Comparison of ENCODE assay signal across 32 mouse cellular contexts in genomic region chr14:54855726-54856125, GRCm38 (mm10). TPM values are rescaled to one million over a fixed set of nuclear protein-coding genes. Genes with fewer than 3 reads are reported as not detected.
"Had no signal": no experiment of that assay in that cellular context is flagged by ENCODE, and none has a peak within 500 bp of the region (broad histone marks: within the 10 kb centered on the region; RNA-seq: fewer than 3 reads in every experiment).

No protein-coding gene starts in this region.

- H3K9ac ChIP-seq: embryonic facial prominence, embryonic 12.5 days; embryonic facial prominence, embryonic 13.5 days; embryonic facial prominence, embryonic 15.5 days; forebrain, embryonic 12.5 days; forebrain, embryonic 13.5 days; forebrain, embryonic 15.5 days; forebrain, postnatal 0 days had no signal

- H3K4me2 ChIP-seq: embryonic facial prominence, embryonic 12.5 days; embryonic facial prominence, embryonic 13.5 days; embryonic facial prominence, embryonic 15.5 days; forebrain, embryonic 12.5 days; forebrain, embryonic 13.5 days; forebrain, embryonic 15.5 days had no signal

- H3K4me1 ChIP-seq: embryonic facial prominence, embryonic 10.5 days; embryonic facial prominence, embryonic 12.5 days; embryonic facial prominence, embryonic 13.5 days; embryonic facial prominence, embryonic 15.5 days; forebrain, embryonic 10.5 days; forebrain, embryonic 12.5 days; forebrain, embryonic 13.5 days; forebrain, embryonic 15.5 days had no signal

- H3K4me3 ChIP-seq: embryonic facial prominence, embryonic 10.5 days; embryonic facial prominence, embryonic 12.5 days; embryonic facial prominence, embryonic 13.5 days; embryonic facial prominence, embryonic 15.5 days; erythroblast, embryonic 14.5 days; forebrain, embryonic 10.5 days; forebrain, embryonic 12.5 days; forebrain, embryonic 13.5 days; forebrain, embryonic 15.5 days; gastrocnemius, adult 2 months; heart, adult 2 months had no signal

- DNase-seq: cerebellum, adult 8-10 months; cerebellum, adult 9-10 months; cerebellum, adult 9-11 months; cerebellum, postnatal 10 days; cerebellum, postnatal 14 days; cerebellum, postnatal 25 days; cerebellum, postnatal 36 days; embryo, embryonic 11 days; forebrain, postnatal 0 days; gastrocnemius, adult 2 months; gastrocnemius, postnatal 10 days; gastrocnemius, postnatal 14 days; gastrocnemius, postnatal 25 days; gastrocnemius, postnatal 36 days; heart, adult 18-20 months; heart, adult 2 months had no signal

- H3K27ac ChIP-seq: embryonic facial prominence, embryonic 10.5 days; embryonic facial prominence, embryonic 12.5 days; embryonic facial prominence, embryonic 13.5 days; embryonic facial prominence, embryonic 15.5 days; forebrain, embryonic 10.5 days; forebrain, embryonic 12.5 days; forebrain, embryonic 13.5 days; forebrain, embryonic 15.5 days; gastrocnemius, adult 2 months; heart, adult 2 months had no signal

- ATAC-seq: forebrain, embryonic 13.5 days; forebrain, embryonic 14.5 days; forebrain, embryonic 15.5 days; forebrain, embryonic 16.5 days; forebrain, postnatal 0 days had no signal

- H3K9me3 ChIP-seq: embryonic facial prominence, embryonic 10.5 days; embryonic facial prominence, embryonic 12.5 days; embryonic facial prominence, embryonic 13.5 days; embryonic facial prominence, embryonic 15.5 days; forebrain, embryonic 10.5 days; forebrain, embryonic 12.5 days; forebrain, embryonic 13.5 days; forebrain, embryonic 15.5 days had no signal

- H3K27me3 ChIP-seq: embryonic facial prominence, embryonic 12.5 days; embryonic facial prominence, embryonic 13.5 days; embryonic facial prominence, embryonic 15.5 days; forebrain, embryonic 12.5 days; forebrain, embryonic 13.5 days; forebrain, embryonic 15.5 days had no signal

RNA-seq across cellular contexts. Expression of gene Homez, which starts 15.0 kb away (rescaled TPM):
- polyA plus RNA-seq: erythroblast, embryonic 14.5 days had no signal

RNA-seq across cellular contexts. Expression of gene Gm20521, which starts 27.5 kb away (rescaled TPM):
- total RNA-seq: common myeloid progenitor, adult 5-6 weeks; gastrocnemius, postnatal 36 days; granulocyte monocyte progenitor cell, adult 5-6 weeks had no signal
- polyA plus RNA-seq: embryonic facial prominence, embryonic 11.5 days; embryonic facial prominence, embryonic 14.5 days; embryonic facial prominence, embryonic 15.5 days; forebrain, embryonic 10.5 days; forebrain, embryonic 11.5 days; forebrain, embryonic 12.5 days; forebrain, embryonic 14.5 days; forebrain, embryonic 16.5 days; heart, adult 2 months had no signal
